Mouse (Mus musculus) gastrocnemius, postnatal 14 days (tissue): ENCODE results near the gene Pik3ip1. TPM values are rescaled to one million over a fixed set of nuclear protein-coding genes. Genes with fewer than 3 reads are reported as not detected.

ENCODE experiments used
- DNase-seq: peaks from one replicate; pipeline ENCODE4 v3.0.0; 2021; ENCODE audit warnings: mixed read lengths
- intact Hi-C: fragments of 180-260 bp; cut with DNase I; formaldehyde crosslinking; loops from one replicate; pipeline ENCODE4 v1.15.1; 2025; ENCODE audit warnings: low total_unique reads
- total RNA-seq, 2 experiments: library from RNA; stranded (reverse); gene quantifications; 2 replicates each; pipeline ENCODE4 v1.2.3; 2021

Pik3ip1 gene
- total RNA-seq, 2 experiments from 2014 or later = 10.4 to 13.0 TPM

GRCm38 (mm10) chr11:3298813-3299185, 31.4 kb upstream of the Pik3ip1 start:
- intact Hi-C loops = no loop called here
- DNase-seq = no peak

- no peak for DNase-seq
- intact Hi-C loops = no loop called here
These were observed 29.1 kb upstream of the Pik3ip1 start for GRCm38 (mm10) chr11:3301075-3301474.

GRCm38 (mm10) chr11:3302385-3302784, 27.8 kb upstream of the Pik3ip1 start:
- no peak for DNase-seq
- intact Hi-C loops = no loop called here

DNA sequence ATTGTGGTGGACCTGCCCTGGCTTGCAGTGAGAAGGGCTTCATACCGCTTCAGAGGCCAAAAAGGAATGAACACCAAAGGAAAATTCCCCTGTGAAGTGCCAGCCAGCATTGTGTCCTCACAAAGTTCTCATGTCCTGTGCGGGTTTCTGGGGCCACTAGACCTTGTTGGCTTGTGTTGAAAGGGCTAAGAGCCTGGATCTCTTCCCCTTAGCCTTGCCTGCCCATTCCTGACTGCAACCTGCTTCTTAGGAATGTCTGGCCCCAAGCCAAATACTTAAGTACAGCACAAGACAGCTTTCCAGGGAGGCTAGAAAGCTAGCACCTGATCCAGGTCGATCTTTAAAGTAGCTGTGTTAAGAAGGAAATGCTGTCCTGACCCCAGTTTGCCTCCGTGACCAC, 27.4 kb upstream of the Pik3ip1 start:
- no peak for DNase-seq
- intact Hi-C loops = no loop called here

GRCm38 (mm10) chr11:3305821-3306220, 24.4 kb upstream of the Pik3ip1 start:
- intact Hi-C loops = no loop called here
- no peak for DNase-seq

GRCm38 (mm10) chr11:3307875-3308274, 22.3 kb upstream of the Pik3ip1 start:
- DNase-seq = no peak
- intact Hi-C loops = no loop called here

- intact Hi-C loops = no loop called here
- no peak for DNase-seq
These were observed 20.3 kb upstream of the Pik3ip1 start for GRCm38 (mm10) chr11:3309884-3310283.

DNA sequence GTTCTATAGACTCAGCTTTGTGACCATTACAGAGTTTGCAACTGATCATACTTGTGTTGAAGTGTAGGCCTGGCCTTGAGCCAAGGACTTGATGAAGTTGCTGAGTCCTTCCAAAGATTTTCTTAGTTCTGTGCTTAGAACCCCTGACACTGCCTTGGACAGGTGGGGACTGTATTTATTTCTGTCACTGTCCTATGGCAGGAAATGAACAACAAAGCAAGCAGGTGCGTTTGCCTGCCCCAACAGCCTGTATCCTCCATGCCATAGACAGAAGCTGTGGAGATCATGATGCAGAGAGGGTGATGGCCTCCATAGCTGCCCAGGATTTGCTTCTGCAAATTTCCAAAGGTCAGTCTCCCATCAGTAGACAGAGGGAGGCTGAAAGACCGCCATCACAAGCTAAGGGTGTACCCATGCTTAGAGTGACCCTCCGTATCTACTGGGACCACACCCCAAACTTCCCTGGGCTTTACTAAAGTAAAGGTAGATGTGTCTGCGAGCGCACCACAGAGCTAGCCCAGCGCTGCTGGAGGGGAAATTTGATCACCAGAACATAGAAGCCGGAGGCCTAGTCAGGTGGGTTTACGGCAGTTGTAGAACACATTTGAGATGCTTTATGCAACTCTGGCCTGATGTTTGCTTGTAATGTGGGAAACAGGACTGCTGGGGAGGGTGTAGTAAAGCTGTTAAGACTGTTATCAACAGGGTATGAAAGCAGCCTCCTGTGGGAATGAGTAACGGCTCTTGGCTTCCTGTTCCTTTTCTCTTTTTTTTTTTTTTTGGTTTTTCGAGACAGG, 19.2 kb upstream of the Pik3ip1 start:
- DNase-seq = no peak
- intact Hi-C loops = no loop called here

DNA sequence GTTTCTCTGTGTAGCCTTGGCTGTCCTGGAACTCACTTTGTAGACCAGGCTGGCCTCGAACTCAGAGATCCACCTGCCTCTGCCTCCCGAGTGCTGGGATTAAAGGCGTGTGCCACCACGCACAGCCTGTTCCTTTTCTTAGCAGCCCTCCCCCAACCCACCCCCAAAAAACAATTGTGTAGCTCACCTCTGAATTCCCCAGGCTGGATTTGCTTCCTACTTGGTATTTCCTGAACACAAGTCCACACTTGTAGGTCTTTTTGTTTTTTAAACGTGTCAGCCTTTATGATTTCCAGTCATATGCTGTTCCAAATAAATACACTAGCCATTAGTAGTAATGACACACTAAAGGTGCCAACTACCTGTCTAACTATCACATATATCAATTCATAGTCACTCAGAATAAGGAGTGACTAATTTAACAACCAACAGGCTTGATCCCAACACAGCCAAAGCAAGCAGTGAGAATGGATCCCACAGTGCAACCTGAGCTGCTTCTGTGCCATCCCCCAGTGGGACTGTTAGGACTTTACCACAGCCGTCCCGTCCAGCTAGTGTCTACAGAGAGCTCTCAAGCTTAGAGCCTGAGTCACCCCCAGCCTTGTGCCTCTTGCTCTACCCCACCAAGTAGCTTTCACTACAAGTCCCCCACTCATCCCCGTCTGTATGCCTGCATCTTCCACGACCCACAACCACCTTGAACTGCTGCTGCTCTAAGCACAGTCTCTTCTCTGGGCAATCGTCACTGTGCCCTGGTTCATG, 18.4 kb upstream of the Pik3ip1 start:
- no peak for DNase-seq
- intact Hi-C loops = no loop called here

DNA sequence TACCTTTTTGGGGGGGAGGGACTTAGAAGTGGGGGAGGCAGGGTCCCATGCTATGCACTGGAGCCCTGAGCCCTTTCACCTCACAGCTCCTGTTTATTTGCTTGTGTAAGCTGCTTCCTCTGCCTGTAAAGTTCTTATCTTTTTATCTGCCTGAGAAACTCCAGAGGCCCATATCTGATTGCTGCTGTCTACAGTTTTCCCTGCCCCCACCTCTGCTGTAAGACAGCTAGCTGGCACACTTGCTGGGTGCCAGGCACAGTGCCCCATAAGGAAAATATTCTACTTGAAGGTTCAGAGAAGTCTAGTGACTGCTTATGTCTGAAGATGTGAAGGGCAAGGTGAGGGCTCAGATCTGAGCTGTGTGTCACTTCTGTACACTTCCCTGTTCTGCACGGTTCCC, 16.9 kb upstream of the Pik3ip1 start:
- intact Hi-C loops = no loop called here
- DNase-seq = no peak

DNA sequence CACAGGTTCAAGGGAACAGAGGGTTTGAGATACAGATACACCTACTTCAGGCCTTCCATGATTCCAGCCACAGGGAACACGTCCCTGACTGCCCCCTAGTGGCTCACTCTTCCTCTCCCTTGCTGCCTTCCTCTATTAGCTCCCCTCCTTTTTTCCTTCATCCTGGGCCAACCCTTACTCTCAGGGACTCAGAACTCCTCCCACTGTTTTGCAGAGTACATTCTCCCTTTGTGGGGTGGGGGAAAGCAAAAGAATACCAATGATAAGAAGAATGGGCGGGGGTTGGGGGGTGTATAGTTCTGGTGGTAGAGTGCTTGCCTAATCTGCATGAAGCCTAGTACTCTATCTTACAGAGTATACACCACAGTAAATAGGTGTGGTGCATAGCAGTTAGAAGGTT, 16.1 kb upstream of the Pik3ip1 start:
- intact Hi-C loops = no loop called here
- peak; percentile 67 for DNase-seq

DNA sequence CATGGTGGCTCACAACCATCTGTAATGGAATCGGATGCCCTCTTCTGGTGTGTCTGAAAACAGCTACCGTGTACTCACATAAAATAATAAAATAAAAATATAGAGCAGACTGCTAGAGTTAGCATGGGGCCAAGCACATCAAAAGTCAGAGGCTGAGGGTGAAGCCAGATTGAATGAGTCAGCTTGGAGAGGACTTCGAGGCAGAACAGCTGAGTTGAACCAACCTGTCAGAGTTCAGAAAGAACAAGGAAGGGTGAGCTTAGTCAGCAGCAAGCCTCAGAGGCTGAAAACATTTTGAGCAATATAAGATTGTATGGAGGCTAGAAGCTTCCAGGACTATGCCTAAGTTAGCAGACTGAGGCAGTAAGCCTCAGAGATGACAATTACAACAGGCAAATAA, 11.9 kb upstream of the Pik3ip1 start:
- intact Hi-C loops = no loop called here
- no peak for DNase-seq

GRCm38 (mm10) chr11:3328271-3328670, 1.9 kb upstream of the Pik3ip1 start:
- DNase-seq = no peak
- intact Hi-C loops = no loop called here

DNA sequence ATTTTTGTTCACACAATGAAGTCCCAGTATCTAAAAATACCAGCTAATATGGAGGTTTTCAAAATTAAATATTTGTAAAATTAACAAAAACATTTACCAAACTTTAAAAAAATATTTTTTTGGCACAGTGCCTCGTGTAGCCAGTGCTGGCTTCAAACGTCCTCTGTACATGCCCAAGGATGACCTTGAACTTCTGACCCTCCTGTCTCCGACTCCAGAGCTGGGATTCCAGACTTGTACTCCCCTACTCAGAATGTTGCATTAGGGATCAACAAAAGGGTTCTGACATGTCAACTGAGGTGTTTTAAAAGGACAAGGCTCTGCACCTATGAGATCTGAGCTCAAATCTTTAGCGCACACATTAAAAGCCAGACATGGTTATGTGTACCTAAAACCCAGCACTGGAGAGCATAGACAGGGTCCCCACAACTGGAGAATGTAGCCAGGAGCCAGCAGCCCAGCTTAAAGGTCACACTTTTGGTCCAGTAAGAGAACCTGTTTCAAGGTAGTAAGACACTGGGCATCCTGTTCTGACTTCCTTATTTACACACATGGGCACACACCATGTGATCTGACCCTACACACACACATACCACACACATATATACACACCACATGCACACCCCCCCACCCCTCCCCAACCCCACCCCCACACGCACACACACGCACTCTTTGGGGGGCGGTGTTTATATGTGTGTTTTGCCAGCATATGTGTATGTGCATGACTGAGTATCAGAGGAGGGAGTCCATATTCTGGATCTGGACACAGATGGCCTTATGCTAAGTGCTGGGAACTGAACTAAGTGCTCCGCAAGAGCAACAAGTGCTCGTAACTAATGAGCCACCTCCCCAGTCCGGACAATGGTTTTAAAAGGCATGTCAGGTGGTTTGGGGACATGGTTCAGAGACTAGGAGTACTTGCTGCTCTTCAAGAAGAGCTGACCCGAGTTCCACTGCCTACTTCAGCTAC, 1.1 kb upstream of the Pik3ip1 start:
- DNase-seq = no peak
- intact Hi-C loops = no loop called here

DNA sequence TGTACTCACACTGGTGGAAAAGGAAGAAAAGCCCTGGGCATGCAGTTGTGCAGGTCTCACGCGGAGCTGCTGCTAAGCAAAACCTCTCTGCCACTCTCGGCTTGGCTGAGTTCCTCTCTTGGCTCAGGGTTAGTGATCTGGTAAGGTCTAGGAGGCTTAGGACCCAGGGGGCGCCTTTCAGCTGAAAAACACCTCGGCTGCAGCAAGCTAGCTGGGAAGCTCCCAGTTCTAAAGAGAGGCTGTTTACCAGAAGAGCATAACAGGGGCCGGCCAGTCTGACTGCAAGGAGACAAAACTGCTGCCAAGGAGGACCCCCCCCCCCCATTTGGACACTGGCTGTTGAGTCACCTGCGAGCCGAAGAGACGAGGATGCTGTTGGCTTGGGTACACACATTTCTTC, 365 bp downstream of the Pik3ip1 start:
- intact Hi-C loops = no loop called here
- peak; percentile 93 for DNase-seq

- intact Hi-C loops = no loop called here
- no peak for DNase-seq
These were observed 970 bp downstream of the Pik3ip1 start for GRCm38 (mm10) chr11:3330991-3331750.

DNA sequence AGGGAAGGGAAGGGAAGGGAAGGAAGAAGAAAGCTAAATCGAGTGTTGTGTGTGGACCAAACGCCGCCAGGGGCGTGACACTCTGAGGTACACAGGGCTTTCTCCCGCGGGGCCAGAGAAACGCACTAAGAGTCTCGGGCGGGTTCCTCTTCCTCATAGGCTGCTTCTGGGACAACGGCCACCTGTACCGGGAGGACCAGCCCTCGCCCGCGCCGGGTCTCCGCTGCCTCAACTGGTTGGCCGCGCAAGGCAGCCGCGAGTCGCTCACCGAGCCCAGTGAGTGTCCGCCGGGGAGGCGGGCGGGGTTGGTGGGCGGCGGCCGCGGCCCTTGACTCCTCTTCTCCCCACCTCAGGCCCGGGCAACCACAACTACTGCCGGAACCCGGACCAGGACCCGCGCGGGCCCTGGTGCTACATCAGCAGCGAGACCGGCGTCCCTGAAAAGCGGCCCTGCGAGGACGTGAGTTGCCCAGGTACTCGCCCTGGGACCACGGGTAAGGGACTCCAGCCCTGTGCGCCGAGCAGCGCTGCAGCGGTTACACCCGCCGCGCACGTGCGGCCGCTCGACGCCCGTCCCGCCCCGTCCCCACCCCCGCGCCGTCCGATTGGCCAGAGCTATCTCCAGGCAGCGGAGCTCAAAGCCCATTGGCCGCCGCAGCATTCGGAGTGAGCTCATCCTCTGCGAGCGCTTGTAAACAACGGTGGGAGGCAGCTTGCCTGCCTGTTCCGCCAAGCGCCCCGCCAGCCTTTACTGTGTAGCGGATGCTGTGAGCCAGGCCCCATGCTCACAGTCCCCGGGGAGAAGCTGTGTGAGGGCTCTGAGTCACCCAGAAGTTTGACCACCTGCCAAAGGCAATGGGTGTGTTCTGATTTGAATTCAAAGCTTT, 1.8 kb downstream of the Pik3ip1 start:
- intact Hi-C loops = no loop called here
- peak; percentile 95 for DNase-seq

- intact Hi-C loops = no loop called here
- DNase-seq = no peak
These were observed 3.0 kb downstream of the Pik3ip1 start for GRCm38 (mm10) chr11:3333111-3333695.
